Mouse (Mus musculus) cortical plate, adult 2 months (tissue): Measurements from ENCODE around the gene Rxfp3. TPM values are rescaled to one million over a fixed set of nuclear protein-coding genes. Genes with fewer than 3 reads are reported as not detected.

Experiments used
- H3K27ac ChIP-seq: fragments of 200-500 bp; 2 replicates; pipeline ENCODE4 v1.5.1; 2012; ENCODE audit warnings: low read length, control low read depth, inconsistent platforms; ENCODE audit not compliant: insufficient read depth
- H3K4me1 ChIP-seq: fragments of 200-500 bp; 2 replicates; pipeline ENCODE4 v1.6.1; 2011; ENCODE audit warnings: low read length; ENCODE audit not compliant: control insufficient read depth, insufficient read depth
- H3K4me3 ChIP-seq: fragments of 200-500 bp; 2 replicates; pipeline ENCODE4 v1.5.1; 2011; ENCODE audit warnings: mild to moderate bottlenecking, low read length, control low read depth; ENCODE audit not compliant: insufficient read depth
- CTCF ChIP-seq: fragments of 200-500 bp; IDR thresholded peaks from 2 replicates; pipeline ENCODE4 v1.5.1; 2011; ENCODE audit warnings: mild to moderate bottlenecking, control low read depth, low read length; ENCODE audit not compliant: insufficient read depth; ENCODE audit errors: extremely low read depth
- POLR2A ChIP-seq: fragments of 200-500 bp; IDR thresholded peaks from 2 replicates; pipeline ENCODE4 v1.6.1; 2011; ENCODE audit warnings: mild to moderate bottlenecking, low read length, control low read depth; ENCODE audit not compliant: insufficient read depth; ENCODE audit errors: extremely low read depth
- polyA plus RNA-seq: library from polyadenylated mRNA; depleted of rRNA; stranded (reverse); fragments of >200 nt; gene quantifications from 2 replicates; pipeline ENCODE4 v1.2.3, GENCODE M21; 2012

Gene Rxfp3
- polyA plus RNA-seq, 1 experiment: 0.84 TPM

GRCm38 (mm10) chr15:11064160-11064557 is 26.4 kb upstream of the Rxfp3 start:
- Histone ChIP-seq H3K4me1 (no peaks in the 10 kb centered on the region; the same call in 1 of the 2 replicates), H3K4me3 (no peak overlapping the region), H3K27ac (no peak overlapping the region)
- TF ChIP-seq POLR2A (no peak), CTCF (no peak)

GRCm38 (mm10) chr15:11062903-11063302 is 25.1 kb upstream of the Rxfp3 start:
- Histone ChIP-seq H3K27ac (no peak overlapping the region), H3K4me1 (no peaks in the 10 kb centered on the region; the same call in 1 of the 2 replicates), H3K4me3 (no peak overlapping the region)
- no peak for TF ChIP-seq POLR2A
- no peak for TF ChIP-seq CTCF

- no peak overlapping the region for H3K4me3 ChIP-seq
- no peak overlapping the region for H3K27ac ChIP-seq
- no peak for TF ChIP-seq POLR2A
- no peak for TF ChIP-seq CTCF
- no peaks in the 10 kb centered on the region for H3K4me1 ChIP-seq
These were observed 16.8 kb upstream of the Rxfp3 start for GRCm38 (mm10) chr15:11054440-11055080.

- TF ChIP-seq POLR2A (no peak), CTCF (no peak)
- H3K4me3 ChIP-seq: no peak overlapping the region
- no peaks in the 10 kb centered on the region for H3K4me1 ChIP-seq
- H3K27ac ChIP-seq: no peak overlapping the region
These were observed 16.1 kb upstream of the Rxfp3 start for GRCm38 (mm10) chr15:11053678-11054439.

- no peak overlapping the region for H3K4me3 ChIP-seq
These were observed 5.0 kb upstream of the Rxfp3 start for GRCm38 (mm10) chr15:11042828-11043227.

GRCm38 (mm10) chr15:11041229-11041628 is 3.4 kb upstream of the Rxfp3 start:
- peaks cover 1% of the 10 kb centered on the region; the same call in 1 of the 2 replicates for H3K4me1 ChIP-seq
- TF ChIP-seq POLR2A (no peak), CTCF (no peak)
- no peak overlapping the region for H3K27ac ChIP-seq
- no peak overlapping the region for H3K4me3 ChIP-seq

More at GRCm38 (mm10) chr15:11042828-11043227, 5.0 kb upstream of the Rxfp3 start:
- Histone ChIP-seq H3K4me1 (no peaks in the 10 kb centered on the region), H3K27ac (no peak overlapping the region)
- TF ChIP-seq CTCF: no peak
- no peak for TF ChIP-seq POLR2A

- H3K4me3 ChIP-seq: no peak overlapping the region
- peaks cover 1% of the 10 kb centered on the region; the same call in 1 of the 2 replicates for H3K4me1 ChIP-seq
- H3K27ac ChIP-seq: no peak overlapping the region
- TF ChIP-seq CTCF (no peak), POLR2A (no peak)
These were observed 2.3 kb upstream of the Rxfp3 start for GRCm38 (mm10) chr15:11040067-11040466.

- Histone ChIP-seq H3K4me3 (no peak overlapping the region), H3K27ac (no peak overlapping the region), H3K4me1 (peaks cover 1% of the 10 kb centered on the region; the same call in 1 of the 2 replicates)
- TF ChIP-seq CTCF: peak; percentile 65; the same call in 1 of the 2 replicates
- no peak for TF ChIP-seq POLR2A
These were observed 685 bp upstream of the Rxfp3 start for GRCm38 (mm10) chr15:11038476-11038875.

GRCm38 (mm10) chr15:11037376-11037695 is 455 bp downstream of the Rxfp3 start:
- Histone ChIP-seq H3K27ac (no peak overlapping the region), H3K4me3 (peak overlapping the region; percentile 33; the same call in 1 of the 2 replicates), H3K4me1 (peaks cover 1% of the 10 kb centered on the region; the same call in 1 of the 2 replicates)
- TF ChIP-seq POLR2A (no peak), CTCF (no peak)
